Mouse (Mus musculus): ENCODE results near the gene Echs1. TPM values are rescaled to one million over a fixed set of nuclear protein-coding genes. Genes with fewer than 3 reads are reported as not detected.

The Echs1 gene
- total RNA-seq, 2 experiments from 2014 or later: 91.8 to 114 TPM

- intact Hi-C loops (cut with DNase I; ENCODE audit: low total_unique reads): loop anchor here (2.0 kb wide), 1 partner anchor 67 kb away; no protein-coding TSS in a partner anchor
- DNase-seq: no peak
Observed at GRCm38 (mm10) chr7:140077698-140078097, 38.6 kb downstream of the Echs1 start.

GRCm38 (mm10) chr7:140070042-140070711, 46.1 kb downstream of the Echs1 start:
- intact Hi-C loops (cut with DNase I; ENCODE audit: low total_unique reads): no loop called here
- no peak for DNase-seq

GRCm38 (mm10) chr7:140067397-140067796, 48.9 kb downstream of the Echs1 start:
- DNase-seq: no peak
- intact Hi-C loops (cut with DNase I; ENCODE audit: low total_unique reads): no loop called here

- intact Hi-C loops (cut with DNase I; ENCODE audit: low total_unique reads): loop anchor here (5.0 kb wide), 1 partner anchor 96 kb away; no protein-coding TSS in a partner anchor
- DNase-seq: peak; percentile 55
Observed at GRCm38 (mm10) chr7:140063092-140063491, 53.2 kb downstream of the Echs1 start.

DNA sequence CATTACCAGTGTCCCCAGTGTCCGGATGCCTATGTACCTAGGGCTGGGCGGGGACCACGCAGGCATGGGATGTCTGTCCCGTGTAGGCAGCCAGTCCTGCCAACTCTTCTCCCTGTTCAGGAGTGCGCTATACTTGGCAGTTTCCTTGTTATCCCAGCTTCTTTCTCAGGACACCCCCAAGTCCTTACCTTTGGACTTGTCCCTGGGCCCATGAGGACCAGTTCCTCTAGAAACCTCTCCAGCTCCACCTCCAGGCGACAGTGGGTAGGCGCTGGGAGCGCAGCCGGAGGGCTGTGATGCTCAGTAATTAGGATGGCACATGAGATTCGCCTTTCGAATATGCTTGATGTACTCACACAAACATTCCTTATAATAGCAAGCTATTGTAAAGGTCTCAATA, 54.0 kb downstream of the Echs1 start:
- DNase-seq: no peak
- intact Hi-C loops (cut with DNase I; ENCODE audit: low total_unique reads): loop anchor here (5.0 kb wide), 1 partner anchor 95 kb away; no protein-coding TSS in a partner anchor

DNA sequence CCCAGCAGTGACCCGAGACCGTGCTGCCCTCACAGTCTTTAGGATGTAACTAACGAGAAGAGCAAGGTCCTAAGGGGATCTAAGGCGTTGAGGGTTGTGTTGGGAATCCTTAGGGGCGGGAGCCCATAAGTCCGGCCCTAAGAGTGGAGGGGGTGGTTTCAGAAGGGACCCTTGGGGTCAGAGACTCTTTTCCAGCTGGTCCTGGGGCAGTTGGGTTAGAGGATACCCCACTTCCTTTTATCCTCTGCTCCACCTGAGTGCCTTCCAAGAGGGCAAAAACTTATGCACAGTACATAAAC, 54.5 kb downstream of the Echs1 start:
- DNase-seq: no peak
- intact Hi-C loops (cut with DNase I; ENCODE audit: low total_unique reads): loop anchor here (5.0 kb wide), 1 partner anchor 94 kb away; no protein-coding TSS in a partner anchor

GRCm38 (mm10) chr7:140060936-140061831, 55.1 kb downstream of the Echs1 start:
- no peak for DNase-seq
- intact Hi-C loops (cut with DNase I; ENCODE audit: low total_unique reads): loop anchor here (5.0 kb wide), 1 partner anchor 94 kb away; no protein-coding TSS in a partner anchor

GRCm38 (mm10) chr7:140059601-140060000, 56.7 kb downstream of the Echs1 start:
- intact Hi-C loops (cut with DNase I; ENCODE audit: low total_unique reads): no loop called here

GRCm38 (mm10) chr7:140058528-140058927, 57.7 kb downstream of the Echs1 start:
- intact Hi-C loops (cut with DNase I; ENCODE audit: low total_unique reads): no loop called here
- DNase-seq: no peak

More at GRCm38 (mm10) chr7:140059601-140060000, 56.7 kb downstream of the Echs1 start:
- DNase-seq: no peak

GRCm38 (mm10) chr7:140057413-140058407, 58.6 kb downstream of the Echs1 start:
- intact Hi-C loops (cut with DNase I; ENCODE audit: low total_unique reads): no loop called here
- DNase-seq: peak; percentile 24

Other genes with a start within 250 kb of the Echs1 start
- under 1 TPM; 0.04 to 0.08 TPM for gene Kndc1, start 221.8 kb downstream of the Echs1 start, total RNA-seq (2021)
- not detected for gene Utf1, start 172.7 kb downstream of the Echs1 start, total RNA-seq (2021)
- not detected for gene 6430531B16Rik, start 137.7 kb downstream of the Echs1 start, total RNA-seq (2021)
- under 1 TPM; 0.59 to 0.75 TPM for gene Adam8, start 123.9 kb downstream of the Echs1 start, total RNA-seq (2021)
- gene Zfp511, start 80.1 kb downstream of the Echs1 start, total RNA-seq (2021): 1 to 10 TPM; 6.9 to 7.4 TPM
- 10 to 100 TPM; 16.3 to 18.1 TPM for gene Tubgcp2, start 79.8 kb downstream of the Echs1 start, total RNA-seq (2021)
- gene Msx3, start 67.4 kb downstream of the Echs1 start, total RNA-seq (2021): not detected
- under 1 TPM; 0.31 to 0.53 TPM for gene Caly, start 33.9 kb downstream of the Echs1 start, total RNA-seq (2021)
- gene Prap1, start 23.1 kb downstream of the Echs1 start, total RNA-seq (2021): not detected
- gene Fuom, start 14.0 kb downstream of the Echs1 start, total RNA-seq (2021): 10 to 100 TPM; 33.6 to 43.7 TPM
- gene Paox, start 677 bp downstream of the Echs1 start, total RNA-seq (2021): 1 to 10 TPM; 3.7 to 4.7 TPM
- gene Mtg1, start 21.1 kb upstream of the Echs1 start, total RNA-seq (2021): 10 to 100 TPM; 22.9 to 23.6 TPM
- under 1 TPM; 0.23 to 0.47 TPM for gene Sprn, start 38.4 kb upstream of the Echs1 start, total RNA-seq (2021)
- gene Olfr522, start 48.3 kb upstream of the Echs1 start, total RNA-seq (2021): not detected
- not detected for gene Olfr523, start 56.7 kb upstream of the Echs1 start, total RNA-seq (2021)
- gene Olfr524, start 89.5 kb upstream of the Echs1 start, total RNA-seq (2021): not detected
- not detected for gene Cd163l1, start 101.8 kb upstream of the Echs1 start, total RNA-seq (2021)
- gene 5830411N06Rik, start 130.8 kb upstream of the Echs1 start, total RNA-seq (2021): not detected
- not detected for gene Olfr525, start 204.4 kb upstream of the Echs1 start, total RNA-seq (2021)
- gene Olfr527, start 217.5 kb upstream of the Echs1 start, total RNA-seq (2021): not detected
- gene Olfr60, start 245.2 kb upstream of the Echs1 start, total RNA-seq (2021): not detected

Measured in gastrocnemius, postnatal 14 days (tissue).